Mouse (Mus musculus): ENCODE data around the gene Ugt1a10.

DNA sequence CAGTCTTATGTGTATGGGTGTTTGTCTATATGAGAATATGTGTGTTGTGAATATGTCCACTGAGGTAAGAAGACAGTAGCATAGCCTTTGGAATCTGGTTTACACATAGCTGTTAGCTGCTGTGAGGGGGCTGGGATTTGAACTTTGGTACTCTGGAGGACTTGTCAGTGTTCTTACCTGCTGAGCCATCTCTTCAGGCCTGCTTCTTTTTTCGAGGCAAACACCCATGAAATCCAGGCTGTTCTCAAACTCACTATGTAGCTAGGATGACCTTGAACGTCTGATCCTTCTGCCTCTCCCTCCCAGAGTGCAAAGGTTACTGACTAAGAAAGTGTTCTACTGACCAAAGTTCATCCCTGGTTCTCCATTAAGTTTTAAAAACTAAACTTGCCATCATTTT lies 50.5 kb downstream of the Ugt1a10 start:
- TF ChIP-seq CTCF (IDR thresholded peaks at IDR 0.05; ENCODE audit: low read depth) (no peak), EP300 (IDR thresholded peaks at IDR 0.05; ENCODE audit: low read depth) (no peak)
